Mouse (Mus musculus): ENCODE data around the gene Ripply3. TPM values are rescaled to one million over a fixed set of nuclear protein-coding genes. Genes with fewer than 3 reads are reported as not detected.

The Ripply3 gene
- polyA plus RNA-seq, 1 experiment from 2014 or later = 2.7 TPM

DNA sequence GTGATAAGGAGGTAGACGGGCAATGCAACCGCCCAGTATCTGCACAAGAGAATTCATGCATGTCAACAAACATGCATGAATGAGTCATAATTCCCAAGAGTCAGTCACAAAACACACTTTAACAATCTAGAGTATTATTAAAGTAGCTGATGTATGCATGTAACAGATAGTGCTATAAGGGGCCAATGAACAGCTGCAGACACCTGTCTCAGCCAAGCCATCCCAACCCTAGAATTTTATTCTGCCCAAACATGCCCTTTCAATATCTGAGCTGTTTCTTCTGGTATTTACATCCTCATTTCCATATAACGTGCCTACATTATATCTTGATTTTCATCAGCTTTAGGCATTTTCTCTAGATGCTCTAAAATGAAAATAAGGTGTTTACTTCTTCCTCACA is 37.2 kb downstream of the Ripply3 start:
- Histone ChIP-seq H3K4me1 (replicated peaks; ENCODE audit: control insufficient read depth, insufficient read depth, low read length) (peaks cover 4% of the 10 kb centered on the region; the same call in 1 of the 2 replicates), H3K36me3 (ENCODE audit: control insufficient read depth, insufficient read depth) (peaks cover 4% of the 10 kb centered on the region; the same call in 1 of the 2 replicates), H3K27ac (ENCODE audit: low read depth, low read length) (no peak overlapping the region), H3K4me2 (replicated peaks; ENCODE audit: low read depth) (no peak overlapping the region), H3K27me3 (replicated peaks; ENCODE audit: control insufficient read depth, insufficient read depth, low read length) (no peaks in the 10 kb centered on the region), H3K4me3 (ENCODE audit: low read depth, low read length) (no peak overlapping the region), H3K9ac (ENCODE audit: low read depth, low read length) (no peak overlapping the region), H3K9me3 (ENCODE audit: control insufficient read depth) (no peaks in the 10 kb centered on the region)
- 73% methylated on average over 3 of the region's 3 CpGs for WGBS
- ATAC-seq = no peak
- TF ChIP-seq CTCF (IDR thresholded peaks at IDR 0.05; ENCODE audit: low read depth) = no peak

DNA sequence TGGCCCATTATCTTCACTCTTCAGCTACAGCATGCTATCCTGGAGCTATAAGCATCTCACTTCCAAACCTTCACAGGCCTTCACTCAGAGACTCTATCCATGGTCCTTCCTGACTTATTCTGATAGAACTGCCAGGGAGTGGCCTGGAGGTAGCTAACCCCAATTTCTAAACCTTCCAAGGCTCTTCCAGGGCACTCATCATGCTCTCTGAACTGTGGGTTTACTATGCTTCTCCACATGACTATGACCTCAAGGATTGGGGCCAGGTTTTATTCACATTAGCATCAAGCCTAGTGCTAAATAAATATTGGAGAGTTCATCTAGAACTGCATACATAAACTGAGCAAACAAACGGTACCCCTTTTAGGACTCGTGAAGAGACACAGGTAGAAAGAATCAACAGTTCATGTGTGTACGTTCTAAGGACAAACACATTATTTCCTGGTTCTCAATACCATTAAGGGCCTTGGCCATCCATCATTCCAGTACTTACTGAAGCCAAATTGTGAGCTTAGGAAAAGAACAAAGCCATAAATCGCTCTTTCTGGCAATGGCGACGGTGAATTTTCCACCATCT is 41.5 kb downstream of the Ripply3 start:
- Histone ChIP-seq H3K27ac (ENCODE audit: low read depth, low read length) (peak overlapping the region; percentile 91), H3K9me3 (ENCODE audit: control insufficient read depth) (no peaks in the 10 kb centered on the region), H3K4me2 (replicated peaks; ENCODE audit: low read depth) (peak overlapping the region; percentile 88), H3K9ac (ENCODE audit: low read depth, low read length) (peak overlapping the region; percentile 84), H3K27me3 (replicated peaks; ENCODE audit: control insufficient read depth, insufficient read depth, low read length) (no peaks in the 10 kb centered on the region), H3K36me3 (ENCODE audit: control insufficient read depth, insufficient read depth) (no peaks in the 10 kb centered on the region), H3K4me1 (replicated peaks; ENCODE audit: control insufficient read depth, insufficient read depth, low read length) (peaks cover 4% of the 10 kb centered on the region; the same call in 1 of the 2 replicates), H3K4me3 (ENCODE audit: low read depth, low read length) (peak overlapping the region; percentile 87)
- 3% methylated on average over 6 of the region's 6 CpGs for WGBS
- no peak for ATAC-seq
- no peak for TF ChIP-seq CTCF (IDR thresholded peaks at IDR 0.05; ENCODE audit: low read depth)

DNA sequence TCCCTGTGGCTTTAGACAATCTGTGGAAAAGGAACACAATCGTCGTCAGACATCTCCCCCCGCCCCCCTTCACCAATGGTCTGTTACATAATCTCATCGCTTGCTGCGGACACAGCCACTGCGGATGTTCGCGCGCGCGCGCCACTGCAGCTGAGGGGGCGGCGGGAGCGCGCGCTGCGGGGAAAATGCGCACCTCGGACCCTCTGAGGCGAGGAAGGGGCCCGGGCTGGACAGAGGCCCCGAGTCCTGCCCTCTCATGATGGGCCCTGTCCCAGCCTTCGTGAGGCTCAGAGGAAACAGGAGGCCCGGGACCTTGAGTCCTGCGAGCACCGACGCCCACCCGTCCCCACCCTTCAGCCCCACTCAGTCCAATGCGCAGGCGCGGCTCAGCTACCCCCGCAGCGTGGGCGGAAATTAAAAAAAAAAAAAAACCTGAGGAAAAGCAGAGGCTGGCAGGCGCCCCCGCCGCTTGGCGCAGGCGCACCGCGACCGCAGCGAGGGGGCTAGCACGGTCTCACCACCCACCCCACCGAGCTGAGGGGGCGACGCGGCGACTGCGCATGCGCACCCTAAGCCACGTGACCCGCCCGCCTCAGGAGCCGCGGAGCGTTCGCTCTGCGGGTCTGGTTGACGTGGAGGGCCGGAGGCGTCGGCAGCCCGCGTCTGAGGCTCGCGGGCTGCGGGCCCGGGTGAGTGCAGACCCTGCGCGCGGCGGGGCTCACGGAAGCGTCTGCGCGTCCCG is 42.1 kb downstream of the Ripply3 start, which contains the start of gene Ttc3:
Gene Ttc3 (plus strand): TSS at position 446 of the 742 bp plus-strand sequence.
- WGBS = under 1% methylated on average over 71 of the region's 79 CpGs
- Histone ChIP-seq H3K4me3 (ENCODE audit: low read depth, low read length) (peak within 1 kb of the TSS; percentile 87), H3K9me3 (ENCODE audit: control insufficient read depth) (no peaks in the 10 kb centered on the region)

GRCm38 (mm10) chr16:94370915-94371300 is 42.7 kb downstream of the Ripply3 start:
- peak; percentile 80 for ATAC-seq
- no peaks in the 10 kb centered on the region for H3K36me3 ChIP-seq (ENCODE audit: control insufficient read depth, insufficient read depth)
- no peaks in the 10 kb centered on the region for H3K9me3 ChIP-seq (ENCODE audit: control insufficient read depth)
- TF ChIP-seq CTCF (IDR thresholded peaks at IDR 0.05; ENCODE audit: low read depth) = no peak
- H3K4me2 ChIP-seq (replicated peaks; ENCODE audit: low read depth) = peak overlapping the region; percentile 88
- H3K4me1 ChIP-seq (replicated peaks; ENCODE audit: control insufficient read depth, insufficient read depth, low read length) = peaks cover 4% of the 10 kb centered on the region; the same call in 1 of the 2 replicates
- H3K27ac ChIP-seq (ENCODE audit: low read depth, low read length) = peak overlapping the region; percentile 91
- under 1% methylated on average over 41 of the region's 43 CpGs for WGBS
- no peaks in the 10 kb centered on the region for H3K27me3 ChIP-seq (replicated peaks; ENCODE audit: control insufficient read depth, insufficient read depth, low read length)
- H3K9ac ChIP-seq (ENCODE audit: low read depth, low read length) = peak overlapping the region; percentile 84
- peak overlapping the region; percentile 87 for H3K4me3 ChIP-seq (ENCODE audit: low read depth, low read length)

More for the DNA sequence above, 42.1 kb downstream of the Ripply3 start, which contains the start of gene Ttc3:
- no peak for TF ChIP-seq CTCF (IDR thresholded peaks at IDR 0.05; ENCODE audit: low read depth)
- H3K9ac ChIP-seq (ENCODE audit: low read depth, low read length) = peak within 1 kb of the TSS; percentile 84
- no peaks in the 10 kb centered on the region for H3K27me3 ChIP-seq (replicated peaks; ENCODE audit: control insufficient read depth, insufficient read depth, low read length)
- peak within 1 kb of the TSS; percentile 88 for H3K4me2 ChIP-seq (replicated peaks; ENCODE audit: low read depth)
- no peaks in the 10 kb centered on the region for H3K36me3 ChIP-seq (ENCODE audit: control insufficient read depth, insufficient read depth)
- H3K27ac ChIP-seq (ENCODE audit: low read depth, low read length) = peak within 1 kb of the TSS; percentile 91
- ATAC-seq = peak; percentile 77
- peaks cover 4% of the 10 kb centered on the region; the same call in 1 of the 2 replicates for H3K4me1 ChIP-seq (replicated peaks; ENCODE audit: control insufficient read depth, insufficient read depth, low read length)

DNA sequence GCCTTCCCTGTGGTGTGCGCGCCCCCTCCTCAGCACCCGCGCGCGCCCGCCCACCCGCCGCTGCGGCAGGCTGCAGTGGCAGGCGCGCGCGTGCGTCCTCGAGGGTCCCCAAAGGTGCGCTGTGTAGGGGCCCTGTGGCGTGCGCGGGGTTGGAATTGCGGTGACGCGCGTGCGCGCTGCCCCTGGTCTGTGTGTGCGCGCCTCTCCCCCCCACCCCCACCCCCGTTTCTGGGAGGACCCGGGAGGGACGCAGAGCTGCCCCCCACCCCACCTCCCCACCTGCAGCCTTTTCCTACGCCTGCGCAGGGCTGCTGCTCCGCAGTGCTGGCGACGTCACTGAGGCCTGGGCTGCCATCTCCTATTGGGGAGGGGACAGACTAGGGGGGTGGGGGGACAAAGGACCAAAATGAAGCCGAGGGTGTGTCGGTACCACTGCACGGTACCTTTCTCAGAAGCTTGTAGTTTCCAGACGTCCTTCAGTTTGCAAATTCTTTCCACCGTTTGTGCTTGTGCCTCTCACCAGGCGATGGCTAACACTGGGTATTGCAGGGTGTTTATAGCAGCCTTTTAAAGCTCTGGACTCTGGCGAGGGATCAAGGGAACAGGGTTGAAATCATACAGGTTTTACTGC is 43.2 kb downstream of the Ripply3 start, which contains the start of gene Pigp:
Gene Pigp (minus strand): TSS at position 542 of the 631 bp plus-strand sequence.
- WGBS = under 1% methylated on average over 42 of the region's 43 CpGs

DNA sequence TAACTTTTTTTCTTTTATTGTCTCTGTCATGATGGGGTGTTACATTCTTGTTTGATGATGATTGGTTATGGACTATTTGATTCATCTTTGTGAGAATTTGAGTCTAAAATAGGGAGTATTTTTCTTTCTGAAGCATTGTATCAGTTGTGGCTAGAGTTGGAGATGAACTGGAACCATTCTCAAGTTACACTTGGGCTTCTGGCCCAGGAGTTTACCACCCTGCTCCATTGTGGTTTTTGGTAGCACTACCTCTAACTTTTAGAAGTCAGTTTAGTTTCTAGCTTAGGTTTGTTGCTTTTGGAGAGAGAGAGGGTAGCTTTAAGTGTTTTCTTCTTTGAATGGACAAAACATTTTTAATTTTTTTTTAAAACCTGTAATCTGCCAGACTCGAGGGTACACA is 51.2 kb downstream of the Ripply3 start:
- no peaks in the 10 kb centered on the region for H3K27me3 ChIP-seq (replicated peaks; ENCODE audit: control insufficient read depth, insufficient read depth, low read length)
- H3K4me1 ChIP-seq (replicated peaks; ENCODE audit: control insufficient read depth, insufficient read depth, low read length) = no peaks in the 10 kb centered on the region
- no peaks in the 10 kb centered on the region for H3K36me3 ChIP-seq (ENCODE audit: control insufficient read depth, insufficient read depth)
- H3K27ac ChIP-seq (ENCODE audit: low read depth, low read length) = no peak overlapping the region
- no peak overlapping the region for H3K9ac ChIP-seq (ENCODE audit: low read depth, low read length)
- no peak overlapping the region for H3K4me3 ChIP-seq (ENCODE audit: low read depth, low read length)
- no peak for ATAC-seq
- TF ChIP-seq CTCF (IDR thresholded peaks at IDR 0.05; ENCODE audit: low read depth) = no peak
- WGBS = 74% methylated on average over 1 of the region's 1 CpGs
- no peaks in the 10 kb centered on the region for H3K9me3 ChIP-seq (ENCODE audit: control insufficient read depth)
- H3K4me2 ChIP-seq (replicated peaks; ENCODE audit: low read depth) = no peak overlapping the region

More for the DNA sequence above, 43.2 kb downstream of the Ripply3 start, which contains the start of gene Pigp:
- Histone ChIP-seq H3K27me3 (replicated peaks; ENCODE audit: control insufficient read depth, insufficient read depth, low read length) (no peaks in the 10 kb centered on the region), H3K9ac (ENCODE audit: low read depth, low read length) (peak within 1 kb of the TSS; percentile 84), H3K4me1 (replicated peaks; ENCODE audit: control insufficient read depth, insufficient read depth, low read length) (peaks cover 4% of the 10 kb centered on the region; the same call in 1 of the 2 replicates), H3K9me3 (ENCODE audit: control insufficient read depth) (no peaks in the 10 kb centered on the region), H3K36me3 (ENCODE audit: control insufficient read depth, insufficient read depth) (no peaks in the 10 kb centered on the region), H3K27ac (ENCODE audit: low read depth, low read length) (peak within 1 kb of the TSS; percentile 91), H3K4me2 (replicated peaks; ENCODE audit: low read depth) (peak within 1 kb of the TSS; percentile 88), H3K4me3 (ENCODE audit: low read depth, low read length) (peak within 1 kb of the TSS; percentile 87)
- peak; percentile 61 for ATAC-seq
- peak; percentile 52 for TF ChIP-seq CTCF (IDR thresholded peaks at IDR 0.05; ENCODE audit: low read depth)
